Mouse (Mus musculus) forebrain, embryonic 15.5 days (tissue): ENCODE measurements around the gene Ints1. TPM values are rescaled to one million over a fixed set of nuclear protein-coding genes. Genes with fewer than 3 reads are reported as not detected.
"Not testable (repeated sequence)": the region's sequence is repeated elsewhere in the genome, so short reads cannot be mapped to it uniquely, and the experiment has no call there.

Experiments used
- ATAC-seq: fragments of 200-750 bp; cut with Nextera tagmentation; replicated peaks from 2 replicates; pipeline ENCODE4 v1.8.0; 2017; ENCODE audit warnings: mild to moderate bottlenecking, moderate TSS enrichment, moderate library complexity
- H3K27ac ChIP-seq: fragments of 300-500 bp; sonication (generic); replicated peaks from 2 replicates; pipeline ENCODE4 v1.5.1; 2015; ENCODE audit warnings: mild to moderate bottlenecking, inconsistent platforms
- H3K27me3 ChIP-seq: fragments of 300-500 bp; sonication (generic); 2 replicates; pipeline ENCODE4 v1.6.1; 2015; ENCODE audit warnings: inconsistent platforms
- H3K36me3 ChIP-seq: fragments of 300-500 bp; sonication (generic); 2 replicates; pipeline ENCODE4 v1.6.1; 2015; ENCODE audit warnings: mild to moderate bottlenecking, inconsistent platforms
- H3K4me1 ChIP-seq: fragments of 300-500 bp; sonication (generic); 2 replicates; pipeline ENCODE4 v1.6.1; 2015; ENCODE audit warnings: inconsistent platforms
- H3K4me2 ChIP-seq: fragments of 300-500 bp; sonication (generic); replicated peaks from 2 replicates; pipeline ENCODE4 v1.6.1; 2015; ENCODE audit warnings: mild to moderate bottlenecking, inconsistent platforms
- H3K4me3 ChIP-seq: fragments of 300-500 bp; sonication (generic); 2 replicates; pipeline ENCODE4 v1.5.1; 2015; ENCODE audit warnings: mild to moderate bottlenecking, inconsistent platforms
- H3K9ac ChIP-seq: fragments of 300-500 bp; sonication (generic); replicated peaks from 2 replicates; pipeline ENCODE4 v1.6.1; 2015; ENCODE audit warnings: mild to moderate bottlenecking, inconsistent platforms
- H3K9me3 ChIP-seq: fragments of 300-500 bp; sonication (generic); 2 replicates; pipeline ENCODE4 v1.6.1; 2016; ENCODE audit warnings: inconsistent platforms
- WGBS: fragments of 180-500 bp; shearing (Covaris S2); methylation state at CpG from one replicate; pipeline ENCODE4 v1.1.7; 2015; ENCODE audit warnings: mixed read lengths; 5-methylcytosine and 5-hydroxymethylcytosine counted together
- polyA plus RNA-seq: library from polyadenylated mRNA; unstranded; fragments of >200 nt; fragmentation: Nextera tagmentation; extraction: Ambion mirVana; gene quantifications from 2 replicates; pipeline ENCODE4 v1.2.1, GENCODE M21; 2015

Ints1 gene
- polyA plus RNA-seq, 1 experiment from 2014 or later = 27.1 TPM

DNA sequence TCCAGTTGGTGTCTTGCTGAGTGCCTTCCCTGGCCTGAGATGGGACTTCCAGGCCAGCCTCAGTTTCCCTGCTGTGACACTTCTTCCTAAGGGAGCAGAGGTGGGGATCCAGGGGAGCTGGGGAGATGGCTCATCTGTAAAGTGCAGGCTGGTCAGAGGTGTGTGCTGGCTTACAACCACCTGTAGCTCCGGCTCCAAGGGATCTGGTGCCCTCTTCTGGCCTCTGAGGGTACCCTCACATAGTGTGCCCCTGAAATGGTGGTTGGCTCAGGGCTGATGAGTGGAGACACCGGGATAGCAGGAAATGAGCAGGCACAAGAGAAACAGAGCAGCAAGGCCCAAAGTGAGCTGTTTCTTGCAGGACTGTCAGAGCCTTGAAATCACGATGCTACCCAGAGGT lies 29.7 kb downstream of the Ints1 start:
- no peaks in the 10 kb centered on the region for H3K9me3 ChIP-seq
- no peak for ATAC-seq
- H3K4me1 ChIP-seq = no peaks in the 10 kb centered on the region
- no peak overlapping the region for H3K9ac ChIP-seq
- H3K4me3 ChIP-seq = no peak overlapping the region
- H3K4me2 ChIP-seq = no peak overlapping the region
- peaks cover 6% of the 10 kb centered on the region for H3K36me3 ChIP-seq
- 6% methylated on average over 3 of the region's 3 CpGs for WGBS
- H3K27me3 ChIP-seq = 0 out of 2 replicates have a peak, but pooled peaks cover 4% of the 10 kb centered on the region
- H3K27ac ChIP-seq = no peak overlapping the region

DNA sequence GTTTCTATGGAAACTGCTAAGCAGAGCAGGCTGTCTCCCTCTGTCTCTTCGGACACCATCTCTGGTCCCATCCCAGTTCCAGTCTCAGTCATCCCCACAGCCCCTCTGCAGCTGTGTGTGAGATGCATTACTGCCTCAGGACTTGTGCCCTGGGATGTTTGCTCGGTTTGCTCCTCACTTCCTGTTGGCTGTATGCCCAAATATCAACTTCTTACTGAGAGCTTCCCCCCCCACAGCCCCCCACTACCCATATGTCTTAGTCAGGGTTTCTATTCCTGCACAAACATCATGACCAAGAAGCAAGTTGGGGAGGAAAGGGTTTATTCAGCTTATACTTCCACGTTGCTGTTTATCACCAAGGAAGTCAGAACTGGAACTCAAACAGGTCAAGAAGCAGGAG lies 32.8 kb downstream of the Ints1 start:
- not testable (repeated sequence) for H3K4me1 ChIP-seq, H3K27ac ChIP-seq, H3K4me2 ChIP-seq, H3K4me3 ChIP-seq, H3K9me3 ChIP-seq, H3K9ac ChIP-seq, H3K27me3 ChIP-seq, ATAC-seq, H3K36me3 ChIP-seq
- WGBS = 51% methylated on average over 3 of the region's 3 CpGs

DNA sequence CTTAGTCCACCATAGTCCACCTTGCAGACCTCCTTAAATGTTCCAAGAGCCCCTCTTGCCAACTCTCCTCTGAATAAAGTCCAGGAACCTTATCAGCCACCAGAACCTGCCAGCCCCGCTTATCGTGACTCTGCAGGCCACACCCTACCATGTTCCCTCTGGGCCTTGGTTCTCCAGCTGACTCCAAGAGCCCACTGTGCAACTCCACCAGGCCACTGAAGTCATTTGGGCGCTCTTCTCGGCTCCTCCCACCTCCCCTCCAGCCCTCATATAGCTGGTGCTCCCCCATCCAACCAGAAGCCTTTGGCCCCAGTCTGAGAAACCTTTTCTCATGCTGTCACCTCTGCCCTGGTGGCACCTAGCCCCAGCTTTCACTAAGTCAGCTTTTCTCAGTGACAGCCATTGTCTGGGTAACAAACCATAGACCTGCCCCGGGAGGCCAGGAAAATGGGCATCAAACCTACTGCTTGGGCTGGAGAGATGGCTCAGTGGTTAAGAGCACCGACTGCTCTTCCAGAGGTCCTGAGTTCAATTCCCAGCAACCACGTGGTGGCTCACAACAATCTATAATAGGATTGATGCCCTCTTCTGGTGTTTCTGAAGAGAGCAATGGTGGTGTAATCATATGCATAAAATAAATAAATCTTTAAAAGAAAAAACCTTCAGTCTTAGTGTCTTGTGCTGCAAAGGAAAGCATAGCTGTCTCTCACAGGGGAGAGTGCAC lies 36.7 kb downstream of the Ints1 start:
- Histone ChIP-seq H3K27ac (no peak overlapping the region), H3K4me1 (peaks cover 18% of the 10 kb centered on the region), H3K9ac (no peak overlapping the region), H3K4me2 (no peak overlapping the region), H3K9me3 (no peaks in the 10 kb centered on the region), H3K36me3 (no peaks in the 10 kb centered on the region), H3K4me3 (no peak overlapping the region), H3K27me3 (no peaks in the 10 kb centered on the region; the same call in 1 of the 2 replicates)
- no peak for ATAC-seq
- 76% methylated on average over 7 of the region's 7 CpGs for WGBS

DNA sequence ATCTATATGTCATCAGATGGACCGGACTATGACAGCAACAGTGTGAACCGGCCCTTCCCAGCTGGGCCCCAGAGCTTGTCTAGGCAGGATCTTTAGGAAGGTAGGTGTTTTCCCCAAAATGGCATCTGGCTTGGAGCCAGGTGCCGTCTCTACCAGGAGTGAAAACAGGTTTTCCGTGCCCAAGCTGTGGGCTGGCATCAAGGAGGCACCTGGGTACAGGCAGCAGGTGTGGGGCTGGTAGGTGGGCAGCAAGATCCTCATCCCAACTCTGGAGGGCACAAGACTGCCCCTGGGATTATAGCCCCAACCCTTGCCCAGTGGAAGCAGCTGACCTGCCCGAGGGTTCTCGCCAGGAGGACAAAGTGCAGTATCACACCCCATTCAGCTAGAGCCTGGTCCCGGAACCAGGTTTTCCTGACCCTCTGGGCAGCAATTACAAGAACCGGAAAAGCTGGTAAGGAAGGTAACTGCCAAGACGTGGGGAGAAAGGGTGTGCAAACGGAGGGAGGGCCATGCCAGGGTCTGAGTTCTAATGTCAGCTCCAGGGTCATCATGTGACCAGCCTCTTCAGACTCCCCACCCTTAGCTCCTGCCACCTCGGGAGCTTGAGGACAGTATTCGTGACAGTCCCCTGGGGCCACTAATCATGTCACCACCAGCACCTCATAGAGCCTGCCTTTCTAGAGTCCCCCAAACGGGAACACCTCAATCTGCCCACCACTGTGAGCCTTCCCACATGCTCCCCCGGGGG lies 37.5 kb downstream of the Ints1 start:
- Histone ChIP-seq H3K27me3 (no peaks in the 10 kb centered on the region; the same call in 1 of the 2 replicates), H3K27ac (no peak overlapping the region), H3K4me3 (no peak overlapping the region), H3K9ac (no peak overlapping the region), H3K4me1 (peaks cover 18% of the 10 kb centered on the region), H3K36me3 (no peaks in the 10 kb centered on the region), H3K9me3 (no peaks in the 10 kb centered on the region), H3K4me2 (no peak overlapping the region)
- WGBS = 83% methylated on average over 14 of the region's 14 CpGs
- no peak for ATAC-seq

DNA sequence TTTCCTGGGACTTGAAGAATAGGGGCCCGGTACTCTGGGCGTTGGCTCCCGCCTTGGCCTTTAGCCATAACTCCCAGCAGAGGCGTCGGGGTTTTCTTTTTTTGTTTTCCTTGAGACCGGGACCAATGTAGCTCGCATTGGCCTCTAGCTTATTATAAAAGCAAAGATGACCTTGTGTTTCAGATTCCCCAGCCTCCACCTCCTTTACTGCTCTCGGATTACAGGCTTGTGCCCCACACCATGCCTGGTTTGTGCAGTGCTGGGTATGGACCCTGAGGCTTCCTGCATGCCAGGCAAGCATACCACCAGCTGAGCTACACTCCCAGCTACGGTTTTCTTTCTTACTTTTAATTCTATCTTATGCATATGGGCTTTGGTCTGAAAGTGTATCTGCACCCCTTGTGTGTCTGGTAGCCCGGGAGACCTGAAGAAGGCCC lies 39.0 kb downstream of the Ints1 start:
- Histone ChIP-seq H3K36me3 (no peaks in the 10 kb centered on the region), H3K27ac (0 out of 2 replicates have a peak overlapping the region, but pooled peaks have one; percentile 12), H3K4me1 (peaks cover 18% of the 10 kb centered on the region), H3K4me2 (peak overlapping the region; percentile 70), H3K9ac (no peak overlapping the region), H3K9me3 (no peaks in the 10 kb centered on the region), H3K4me3 (peak overlapping the region; percentile 43), H3K27me3 (no peaks in the 10 kb centered on the region; the same call in 1 of the 2 replicates)
- peak; percentile 62 for ATAC-seq
- WGBS = 10% methylated on average over 10 of the region's 10 CpGs

DNA sequence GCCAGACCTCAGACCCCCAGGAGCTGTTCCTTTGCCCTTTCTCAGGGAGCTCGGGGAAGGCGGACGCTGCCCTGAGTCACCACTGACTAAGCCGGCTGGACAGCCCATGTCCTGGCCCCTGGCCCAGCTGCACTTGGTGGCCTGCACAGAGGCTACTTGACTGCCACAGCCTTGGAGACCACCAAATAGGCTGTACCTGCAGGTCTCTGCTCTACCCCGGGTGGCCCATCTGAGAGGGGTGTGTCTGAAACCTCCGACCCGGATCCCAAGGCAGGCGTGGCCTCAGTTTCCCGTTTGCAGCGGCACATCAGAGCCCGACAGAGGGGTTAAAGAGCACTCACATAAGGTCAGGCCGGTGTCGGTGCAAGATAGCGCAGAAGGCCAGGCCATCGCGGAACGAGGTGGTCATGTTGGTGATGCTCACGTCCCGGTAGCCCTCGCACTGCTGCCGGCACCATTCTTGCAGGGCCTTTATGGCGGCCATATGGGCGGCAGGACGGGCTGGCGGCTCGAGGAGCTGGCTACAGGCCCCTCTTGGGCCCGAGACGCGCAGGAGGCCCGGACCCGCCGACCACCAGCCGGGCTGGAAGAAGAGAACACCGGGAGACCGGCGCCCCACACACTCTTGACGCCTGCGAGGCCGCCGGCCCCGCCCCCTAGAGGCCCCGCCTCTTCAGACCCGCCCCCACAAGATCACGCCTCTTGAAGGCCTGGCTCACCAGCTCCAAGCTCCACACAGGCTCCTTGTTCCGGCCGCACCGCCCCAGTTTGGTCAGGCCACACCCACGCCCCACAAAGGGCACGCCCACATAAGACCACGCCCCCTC lies 39.6 kb downstream of the Ints1 start, which contains the start of gene Micall2:
Gene Micall2, minus strand, starts transcription at position 660 of the 827 bp plus-strand sequence.
- H3K36me3 ChIP-seq = no peaks in the 10 kb centered on the region
- peak; percentile 95 for ATAC-seq
- H3K9me3 ChIP-seq = no peaks in the 10 kb centered on the region
- 0 out of 2 replicates have a peak within 1 kb of the TSS, but pooled peaks have one; percentile 12 for H3K27ac ChIP-seq
- peaks cover 23% of the 10 kb centered on the region for H3K4me1 ChIP-seq
- peak within 1 kb of the TSS; percentile 43 for H3K4me3 ChIP-seq
- 6% methylated on average over 45 of the region's 50 CpGs for WGBS
- H3K27me3 ChIP-seq = no peaks in the 10 kb centered on the region; the same call in 1 of the 2 replicates
- peak within 1 kb of the TSS; percentile 70 for H3K4me2 ChIP-seq
- peak within 1 kb of the TSS; percentile 48 for H3K9ac ChIP-seq

DNA sequence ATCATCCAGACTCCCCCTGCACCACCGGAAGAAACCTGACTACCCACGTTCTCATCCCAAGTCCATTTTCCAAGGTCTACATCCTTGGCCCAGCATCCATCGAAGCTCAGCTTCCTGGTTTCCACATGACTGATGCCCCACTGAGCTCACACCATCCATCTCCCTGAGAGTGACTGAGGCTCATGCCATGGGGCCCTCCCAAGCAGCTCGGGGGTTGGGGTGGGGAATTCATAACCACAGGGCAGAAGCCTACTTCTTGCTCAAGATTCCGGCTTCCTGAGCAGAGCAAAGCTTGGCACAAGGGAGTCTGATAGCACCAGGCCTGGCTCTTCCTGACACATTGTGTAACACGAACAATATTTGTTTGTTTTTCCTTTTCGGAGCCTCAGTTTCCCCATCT lies 40.7 kb downstream of the Ints1 start:
- Histone ChIP-seq H3K4me1 (peaks cover 25% of the 10 kb centered on the region), H3K27ac (no peak overlapping the region), H3K9ac (no peak overlapping the region), H3K36me3 (no peaks in the 10 kb centered on the region), H3K9me3 (no peaks in the 10 kb centered on the region), H3K27me3 (no peaks in the 10 kb centered on the region; the same call in 1 of the 2 replicates), H3K4me2 (no peak overlapping the region), H3K4me3 (0 out of 2 replicates have a peak overlapping the region, but pooled peaks have one; percentile 43)
- ATAC-seq = no peak
- WGBS = 85% methylated on average over 7 of the region's 7 CpGs

DNA sequence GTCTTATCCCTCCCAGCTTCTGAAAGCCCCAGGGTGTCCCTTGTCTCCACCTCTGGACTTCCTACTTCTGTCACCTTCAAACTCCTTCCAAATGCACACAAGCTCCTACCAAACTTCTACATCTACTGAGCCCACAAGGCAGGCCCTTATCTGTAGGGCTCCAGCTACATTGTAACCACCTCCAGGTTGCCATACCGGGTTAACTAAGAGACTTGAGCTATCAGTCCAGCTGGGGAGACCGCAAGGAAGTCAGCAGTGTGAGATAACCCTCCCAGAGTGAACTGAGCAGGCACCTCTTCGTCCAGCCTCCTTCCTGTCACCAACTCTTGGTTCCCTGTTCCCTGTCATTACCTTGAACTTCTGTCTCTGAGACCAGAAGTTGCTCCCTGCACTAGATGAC lies 41.5 kb downstream of the Ints1 start:
- H3K9me3 ChIP-seq = no peaks in the 10 kb centered on the region
- no peak for ATAC-seq
- H3K9ac ChIP-seq = no peak overlapping the region
- H3K4me3 ChIP-seq = no peak overlapping the region
- H3K4me2 ChIP-seq = no peak overlapping the region
- WGBS = 82% methylated on average over 3 of the region's 3 CpGs
- H3K27ac ChIP-seq = no peak overlapping the region
- peaks cover 25% of the 10 kb centered on the region for H3K4me1 ChIP-seq
- no peaks in the 10 kb centered on the region for H3K36me3 ChIP-seq
- no peaks in the 10 kb centered on the region; the same call in 1 of the 2 replicates for H3K27me3 ChIP-seq

DNA sequence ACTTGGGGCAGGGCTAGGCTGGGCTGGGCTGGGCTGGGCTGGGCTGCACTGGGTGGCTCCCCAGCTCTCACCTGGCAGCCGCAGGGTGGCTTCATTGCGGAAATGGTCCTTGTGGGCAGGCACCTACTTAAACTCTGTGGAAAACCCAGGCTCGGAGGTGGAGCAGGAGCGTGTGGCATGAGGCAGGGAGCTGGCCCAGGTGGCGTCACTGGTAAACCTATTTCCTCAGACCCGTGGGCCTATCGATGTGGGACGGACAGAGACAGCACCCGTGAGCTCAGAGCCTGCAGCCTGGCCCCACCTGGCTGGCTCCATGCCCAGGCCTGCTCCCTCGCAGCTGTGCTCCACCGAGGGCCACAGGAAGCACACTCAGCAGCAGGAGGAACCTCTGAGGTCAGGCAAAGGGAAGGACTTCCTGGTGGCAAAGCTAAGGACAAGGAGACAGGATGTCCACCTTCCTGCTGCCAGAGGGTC lies 42.8 kb downstream of the Ints1 start:
- Histone ChIP-seq H3K27me3 (no peaks in the 10 kb centered on the region; the same call in 1 of the 2 replicates), H3K4me1 (peaks cover 25% of the 10 kb centered on the region), H3K4me3 (no peak overlapping the region), H3K9me3 (no peaks in the 10 kb centered on the region), H3K4me2 (no peak overlapping the region), H3K27ac (no peak overlapping the region), H3K36me3 (no peaks in the 10 kb centered on the region), H3K9ac (no peak overlapping the region)
- 74% methylated on average over 11 of the region's 11 CpGs for WGBS
- no peak for ATAC-seq

DNA sequence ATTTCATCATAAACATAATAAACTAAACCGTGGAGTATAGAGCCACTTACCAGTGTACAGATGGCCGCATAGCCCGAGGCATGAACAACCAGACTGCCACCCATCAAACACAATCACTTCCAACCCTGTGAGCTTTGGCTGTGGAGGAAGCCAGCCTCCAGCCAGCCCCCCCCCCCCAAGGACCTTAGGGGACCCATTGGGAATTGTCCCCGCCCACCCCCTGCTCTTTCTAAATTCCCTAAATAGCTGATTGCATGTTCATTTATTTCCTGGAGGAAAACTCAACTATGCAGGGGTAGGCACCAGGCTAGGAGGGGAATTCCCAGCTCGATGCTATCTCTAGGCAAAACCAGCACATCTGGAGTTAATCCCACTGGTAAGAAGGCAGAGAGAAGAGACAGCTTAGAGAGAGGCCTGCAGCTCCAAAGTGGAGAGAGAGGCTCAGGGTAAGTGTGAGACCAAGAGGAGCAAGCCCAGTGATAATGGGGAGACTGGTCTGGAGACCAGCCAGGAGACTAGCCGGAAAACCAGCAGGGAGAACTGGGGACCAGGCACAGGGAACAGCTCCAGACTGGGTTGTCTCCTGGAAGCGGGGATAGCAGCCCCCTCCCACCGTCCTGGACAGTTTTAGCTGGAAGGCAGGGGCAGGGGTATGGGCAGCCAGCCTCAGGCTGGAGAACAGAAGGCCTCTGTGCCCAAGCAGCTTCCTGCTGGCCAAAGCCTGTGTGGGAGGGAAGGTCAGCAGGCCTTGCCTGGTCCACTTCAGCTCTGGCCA lies 44.6 kb downstream of the Ints1 start:
- no peaks in the 10 kb centered on the region; the same call in 1 of the 2 replicates for H3K27me3 ChIP-seq
- H3K4me1 ChIP-seq = peaks cover 18% of the 10 kb centered on the region
- H3K27ac ChIP-seq = no peak overlapping the region
- no peak overlapping the region for H3K9ac ChIP-seq
- no peaks in the 10 kb centered on the region for H3K9me3 ChIP-seq
- ATAC-seq = no peak
- H3K4me3 ChIP-seq = no peak overlapping the region
- 59% methylated on average over 8 of the region's 8 CpGs for WGBS
- H3K36me3 ChIP-seq = no peaks in the 10 kb centered on the region
- no peak overlapping the region for H3K4me2 ChIP-seq

DNA sequence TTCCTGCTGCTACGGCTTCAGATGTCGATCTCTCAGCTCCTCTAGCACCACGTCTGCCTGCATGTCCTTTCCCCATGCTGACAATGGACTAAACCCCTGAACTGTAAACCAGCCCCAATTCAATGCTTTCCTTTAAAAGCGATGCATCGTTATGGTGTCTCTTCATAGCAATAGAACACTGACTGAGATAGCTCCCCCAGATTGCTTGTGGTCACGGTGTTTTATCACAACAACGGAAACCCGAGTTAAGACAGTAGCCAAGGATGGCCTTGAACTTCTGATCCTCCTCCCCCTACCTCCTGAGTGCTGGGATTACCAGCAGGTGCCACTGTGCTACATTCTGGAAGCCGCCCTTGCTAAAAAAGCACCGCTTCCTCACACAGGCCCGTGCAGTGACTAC lies 48.2 kb downstream of the Ints1 start:
- Histone ChIP-seq H3K36me3 (no peaks in the 10 kb centered on the region), H3K27ac (no peak overlapping the region), H3K9me3 (no peaks in the 10 kb centered on the region), H3K27me3 (no peaks in the 10 kb centered on the region), H3K4me2 (no peak overlapping the region), H3K4me1 (peaks cover 7% of the 10 kb centered on the region; the same call in 1 of the 2 replicates), H3K4me3 (no peak overlapping the region), H3K9ac (no peak overlapping the region)
- 88% methylated on average over 11 of the region's 11 CpGs for WGBS
- no peak for ATAC-seq
